Mouse (Mus musculus) neural tube, embryonic 11.5 days (tissue): ENCODE results near the gene Trim47. TPM values are rescaled to one million over a fixed set of nuclear protein-coding genes. Genes with fewer than 3 reads are reported as not detected.
"Not testable (repeated sequence)": the region's sequence is repeated elsewhere in the genome, so short reads cannot be mapped to it uniquely, and the experiment has no call there.

Experiments used
- ATAC-seq: fragments of 200-750 bp; cut with Nextera tagmentation; 2 replicates; pipeline ENCODE4 v1.8.0; 2017; ENCODE audit warnings: moderate number of reproducible peaks, mild to moderate bottlenecking, moderate TSS enrichment, moderate library complexity; ENCODE audit not compliant: insufficient read depth, low FRiP score, low TSS enrichment
- DNase-seq: peaks from one replicate; pipeline ENCODE4 v3.0.0-alpha.2; 2015; ENCODE audit warnings: low spot score
- H3K27ac ChIP-seq: fragments of 300-500 bp; sonication (generic); 2 replicates; pipeline ENCODE4 v1.5.1; 2014; ENCODE audit warnings: low read depth, mild to moderate bottlenecking, low read length
- H3K27me3 ChIP-seq: fragments of 300-500 bp; sonication (generic); 2 replicates; pipeline ENCODE4 v1.6.1; 2014; ENCODE audit warnings: mild to moderate bottlenecking, low read length, mixed read lengths; ENCODE audit not compliant: control insufficient read depth, insufficient read depth
- H3K36me3 ChIP-seq: fragments of 300-500 bp; sonication (generic); 2 replicates; pipeline ENCODE4 v1.6.1; 2014; ENCODE audit warnings: mild to moderate bottlenecking, low read length, moderate library complexity, mixed read lengths; ENCODE audit not compliant: control insufficient read depth, insufficient read depth
- H3K4me1 ChIP-seq: fragments of 300-500 bp; sonication (generic); 2 replicates; pipeline ENCODE4 v1.6.1; 2014; ENCODE audit warnings: low read length, mixed read lengths; ENCODE audit not compliant: control insufficient read depth, insufficient read depth
- H3K4me2 ChIP-seq: fragments of 300-500 bp; sonication (generic); 2 replicates; pipeline ENCODE4 v1.6.1; 2014; ENCODE audit warnings: low read depth, mild to moderate bottlenecking, moderate library complexity
- H3K4me3 ChIP-seq: fragments of 300-500 bp; sonication (generic); 2 replicates; pipeline ENCODE4 v1.5.1; 2014; ENCODE audit warnings: low read depth, low read length
- H3K9ac ChIP-seq: fragments of 300-500 bp; sonication (generic); 2 replicates; pipeline ENCODE4 v1.6.1; 2014; ENCODE audit warnings: mild to moderate bottlenecking, low read length
- H3K9me3 ChIP-seq: fragments of 300-500 bp; sonication (generic); 2 replicates; pipeline ENCODE4 v1.6.1; 2016; ENCODE audit warnings: low read length; ENCODE audit not compliant: control insufficient read depth
- WGBS: fragments of 180-500 bp; shearing (Covaris S2); extraction: QIAGEN DNeasy Blood & Tissue Kit; methylation state at CpG from one replicate; pipeline ENCODE4 v1.1.7; 2014; 5-methylcytosine and 5-hydroxymethylcytosine counted together
- polyA plus RNA-seq: library from polyadenylated mRNA; unstranded; fragments of >200 nt; fragmentation: Nextera tagmentation; extraction: Ambion mirVana; gene quantifications from 2 replicates; pipeline ENCODE4 v1.2.1, GENCODE M21; 2014

The Trim47 gene
- polyA plus RNA-seq, 1 experiment from 2014 or later = 3.3 TPM

DNA sequence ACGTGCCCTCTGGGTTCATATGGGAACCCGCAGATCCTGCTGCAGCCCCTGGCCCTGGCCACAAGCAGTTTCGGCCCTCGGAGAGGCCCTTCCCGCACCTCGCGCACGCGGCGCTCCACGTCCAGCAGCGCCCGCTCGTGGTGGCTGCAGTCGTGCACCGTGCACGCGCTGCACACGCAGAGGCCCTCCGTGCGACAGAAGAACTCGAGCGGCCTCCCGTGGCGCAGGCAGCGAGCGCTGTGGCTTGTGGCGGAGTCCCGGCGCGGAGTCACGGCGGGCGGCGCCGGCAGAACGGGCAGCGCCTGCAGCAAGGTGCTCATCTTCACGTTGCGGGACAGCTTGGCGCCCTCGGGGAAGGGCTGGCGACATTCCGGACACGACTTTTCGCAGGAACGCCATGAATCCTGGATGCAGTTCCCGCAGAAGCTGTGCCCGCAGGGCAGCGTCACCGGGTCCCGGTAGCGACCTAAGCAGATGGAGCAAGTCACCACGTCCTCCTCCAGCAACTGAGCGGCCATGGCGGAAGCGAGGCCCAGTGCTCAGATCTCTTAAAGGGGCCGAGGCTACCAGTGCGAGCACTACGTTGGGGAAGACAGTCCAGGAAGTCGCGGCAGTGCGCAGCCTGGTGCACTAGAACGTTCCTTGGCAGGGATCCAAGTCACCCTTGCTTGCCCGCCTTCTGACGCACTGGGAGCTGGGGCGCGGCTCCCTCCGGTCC, 3.6 kb upstream of the Trim47 start, which contains the start of gene Trim65:
Trim65 (minus strand) TSS at position 641 of the 718 bp plus-strand sequence.
- Histone ChIP-seq H3K27me3 (no peaks in the 10 kb centered on the region), H3K4me3 (peak within 1 kb of the TSS; percentile 45), H3K27ac (peak within 1 kb of the TSS; percentile 78), H3K9ac (peak within 1 kb of the TSS; percentile 76), H3K4me1 (peaks cover 16% of the 10 kb centered on the region), H3K36me3 (peaks cover 8% of the 10 kb centered on the region), H3K9me3 (no peaks in the 10 kb centered on the region), H3K4me2 (peak within 1 kb of the TSS; percentile 76)
- 2% methylated on average over 65 of the region's 69 CpGs for WGBS
- DNase-seq = peak; percentile 92
- peak; percentile 60 for ATAC-seq

DNA sequence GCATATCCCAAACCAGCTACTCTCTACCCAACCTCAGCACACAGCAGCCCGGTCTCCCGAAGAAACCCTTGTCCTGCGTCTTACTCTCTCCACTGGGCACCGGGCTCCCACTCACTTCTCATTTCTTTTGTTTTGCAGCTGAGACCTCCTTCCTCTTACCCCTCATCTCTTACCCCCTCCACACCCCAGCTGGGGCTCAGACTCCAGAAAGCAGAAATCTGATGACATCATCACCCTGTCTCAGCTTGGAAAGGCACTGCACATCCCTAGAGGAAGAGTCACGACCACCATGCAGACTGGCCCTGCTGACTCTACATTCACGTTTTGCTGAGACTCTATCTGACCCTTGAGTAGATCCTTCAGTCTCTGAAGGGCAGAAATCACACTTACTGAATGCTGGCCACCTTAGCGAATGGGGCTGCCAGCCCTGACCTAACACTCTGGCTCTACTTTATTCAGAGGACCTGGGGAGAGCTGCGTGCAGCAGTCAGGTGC, 3.0 kb upstream of the Trim47 start:
- ATAC-seq = 0 out of 2 replicates have a peak, but pooled peaks have one; percentile 22
- peak overlapping the region; percentile 76 for H3K4me2 ChIP-seq
- WGBS = 45% methylated on average over 8 of the region's 8 CpGs
- peak overlapping the region; percentile 76 for H3K9ac ChIP-seq
- no peaks in the 10 kb centered on the region for H3K27me3 ChIP-seq
- peak overlapping the region; percentile 78; the same call in 1 of the 2 replicates for H3K27ac ChIP-seq
- DNase-seq = no peak
- peaks cover 8% of the 10 kb centered on the region for H3K36me3 ChIP-seq
- H3K4me3 ChIP-seq = peak overlapping the region; percentile 45
- no peaks in the 10 kb centered on the region for H3K9me3 ChIP-seq
- peaks cover 16% of the 10 kb centered on the region for H3K4me1 ChIP-seq

DNA sequence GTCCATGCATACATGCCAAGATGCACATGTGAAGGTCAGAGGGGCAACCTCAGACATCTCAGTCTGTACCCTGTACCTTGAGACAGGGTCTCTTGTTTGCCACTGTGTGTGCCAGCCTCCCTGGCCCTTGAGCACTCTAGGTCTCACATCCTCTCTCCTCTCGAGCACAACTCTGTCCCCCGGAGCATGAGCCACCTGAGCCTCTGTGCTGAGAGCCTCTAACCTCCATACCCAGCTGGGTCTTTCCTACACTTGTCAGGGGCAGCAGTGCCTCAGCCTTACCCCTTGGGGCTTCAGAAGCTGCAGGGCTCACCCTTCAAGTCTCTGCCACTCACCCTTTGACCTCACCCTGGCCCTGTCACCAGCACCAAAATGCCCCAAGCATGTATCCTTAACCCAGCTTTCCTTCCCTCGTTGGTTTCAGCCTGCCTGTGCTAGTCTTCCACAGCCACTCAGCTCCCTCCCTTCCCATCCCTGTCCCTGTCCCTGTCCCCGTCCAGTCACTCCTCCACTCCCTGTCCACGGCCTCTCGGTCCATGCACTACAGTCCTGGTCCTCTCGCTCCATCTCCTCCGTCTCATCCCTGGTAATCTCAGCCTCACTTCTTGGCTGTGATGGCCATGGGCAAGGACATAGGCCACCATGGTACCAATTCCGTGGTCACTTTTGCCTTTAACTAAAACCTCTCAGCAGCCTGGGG, 2.2 kb upstream of the Trim47 start:
- Histone ChIP-seq H3K27ac (no peak overlapping the region), H3K4me1 (peaks cover 16% of the 10 kb centered on the region), H3K4me2 (no peak overlapping the region), H3K27me3 (no peaks in the 10 kb centered on the region), H3K36me3 (peaks cover 5% of the 10 kb centered on the region), H3K4me3 (no peak overlapping the region), H3K9me3 (no peaks in the 10 kb centered on the region), H3K9ac (no peak overlapping the region)
- ATAC-seq (no peak), DNase-seq (no peak)
- WGBS = 82% methylated on average over 9 of the region's 9 CpGs

DNA sequence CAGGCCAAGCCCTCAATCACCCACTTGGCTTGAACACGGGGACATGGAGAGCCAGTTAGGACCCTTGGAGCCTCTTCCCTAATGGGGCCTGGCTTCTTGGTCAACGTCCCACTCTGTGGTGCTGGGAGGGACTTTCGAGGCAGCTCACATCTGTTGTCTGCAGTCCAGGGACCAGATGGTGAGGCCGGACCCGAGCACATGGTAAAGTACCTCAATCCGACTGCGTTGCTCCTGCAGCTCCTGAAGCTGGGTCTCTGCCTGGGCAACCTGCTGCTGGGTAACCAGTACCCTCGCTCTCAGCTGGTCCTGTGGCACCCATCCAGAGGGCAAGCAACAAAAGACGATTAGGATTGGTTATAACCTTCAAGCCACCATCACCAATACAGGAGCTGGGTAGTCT, 976 bp upstream of the Trim47 start:
- no peak overlapping the region for H3K27ac ChIP-seq
- H3K9me3 ChIP-seq = no peaks in the 10 kb centered on the region
- no peaks in the 10 kb centered on the region for H3K27me3 ChIP-seq
- H3K4me1 ChIP-seq = peaks cover 16% of the 10 kb centered on the region
- DNase-seq (peak; percentile 26), ATAC-seq (no peak)
- no peak overlapping the region for H3K4me2 ChIP-seq
- no peak overlapping the region for H3K4me3 ChIP-seq
- H3K9ac ChIP-seq = no peak overlapping the region
- H3K36me3 ChIP-seq = peaks cover 3% of the 10 kb centered on the region
- 59% methylated on average over 9 of the region's 9 CpGs for WGBS

DNA sequence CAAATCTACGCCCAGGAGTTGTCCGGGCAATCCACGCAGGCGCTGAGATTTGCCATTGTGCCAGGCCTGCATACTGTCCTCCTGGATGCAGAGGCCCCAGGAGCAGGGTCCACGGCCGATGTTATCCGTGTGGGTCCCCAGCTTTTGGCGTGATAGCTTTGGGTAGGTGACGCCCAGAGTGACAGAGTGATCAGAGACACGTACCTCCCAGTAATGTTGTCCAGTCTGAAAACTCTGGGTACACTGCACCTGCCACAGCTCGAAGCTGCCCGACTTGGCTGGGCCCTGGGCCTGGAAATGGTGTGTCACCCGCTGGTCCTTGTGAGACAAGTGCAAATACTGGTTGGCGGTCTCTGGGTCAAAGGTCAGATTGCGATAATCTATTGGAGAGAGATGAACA, 749 bp downstream of the Trim47 start:
- H3K9me3 ChIP-seq = no peaks in the 10 kb centered on the region
- DNase-seq (no peak), ATAC-seq (no peak)
- no peak overlapping the region for H3K9ac ChIP-seq
- H3K27me3 ChIP-seq = no peaks in the 10 kb centered on the region
- no peaks in the 10 kb centered on the region; the same call in 1 of the 2 replicates for H3K36me3 ChIP-seq
- H3K4me3 ChIP-seq = no peak overlapping the region
- peaks cover 14% of the 10 kb centered on the region for H3K4me1 ChIP-seq
- WGBS = 96% methylated on average over 15 of the region's 15 CpGs
- no peak overlapping the region for H3K4me2 ChIP-seq
- no peak overlapping the region for H3K27ac ChIP-seq

DNA sequence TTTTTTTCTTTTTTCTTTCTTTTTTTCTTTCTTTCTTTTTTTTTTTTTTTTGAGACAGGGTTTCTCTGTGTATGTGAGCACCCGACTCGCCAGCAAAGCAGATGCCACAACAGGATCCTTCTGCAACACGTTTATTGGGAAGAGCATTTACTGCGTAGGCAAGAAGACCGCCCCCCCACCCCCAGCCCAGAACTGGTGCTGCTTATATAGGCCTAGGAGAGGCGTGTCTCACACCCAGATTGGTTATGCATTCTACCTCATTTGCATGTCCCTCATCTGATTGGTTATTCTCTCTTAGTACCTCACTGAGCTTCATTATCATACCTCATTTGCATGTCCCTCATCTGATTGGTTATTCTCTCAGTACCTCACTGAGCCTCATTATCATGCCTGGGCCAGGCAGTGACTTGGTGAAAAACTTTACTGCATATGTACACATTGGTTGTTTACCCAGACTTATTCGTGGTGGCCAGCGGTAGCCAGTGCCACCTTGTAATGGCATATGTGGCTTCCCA, 5.2 kb downstream of the Trim47 start:
- not testable (repeated sequence) for H3K36me3 ChIP-seq
- 90% methylated on average over 8 of the region's 8 CpGs for WGBS

DNA sequence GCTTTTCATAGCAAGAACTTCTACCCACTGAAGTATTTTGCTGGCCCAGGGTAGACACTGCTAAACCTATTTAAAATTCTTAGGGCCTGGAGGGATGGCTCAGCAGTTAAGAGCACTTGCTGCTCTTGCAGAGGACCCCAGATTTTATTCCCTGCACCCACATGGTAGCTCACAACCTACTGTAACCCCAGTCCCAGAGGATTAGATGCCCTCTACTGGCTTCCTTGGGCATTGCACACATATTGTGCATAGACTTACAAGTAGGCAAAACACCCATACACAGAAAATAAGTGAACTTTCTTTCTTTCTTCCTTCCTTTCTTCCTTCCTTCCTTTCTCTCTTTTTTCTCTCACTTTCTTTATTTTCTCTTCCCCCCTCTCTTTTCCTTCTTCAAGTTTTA, 9.2 kb downstream of the Trim47 start:
- Histone ChIP-seq H3K27me3 (no peaks in the 10 kb centered on the region), H3K9ac (no peak overlapping the region), H3K4me2 (no peak overlapping the region), H3K27ac (no peak overlapping the region), H3K36me3 (no peaks in the 10 kb centered on the region), H3K4me1 (no peaks in the 10 kb centered on the region), H3K9me3 (no peaks in the 10 kb centered on the region), H3K4me3 (no peak overlapping the region)
- DNase-seq (no peak), ATAC-seq (no peak)

More for the DNA sequence above, 5.2 kb downstream of the Trim47 start:
- H3K4me3 ChIP-seq, H3K4me2 ChIP-seq, H3K27me3 ChIP-seq, H3K9me3 ChIP-seq, ATAC-seq, H3K27ac ChIP-seq, H3K4me1 ChIP-seq, DNase-seq, H3K9ac ChIP-seq: not testable (repeated sequence)

DNA sequence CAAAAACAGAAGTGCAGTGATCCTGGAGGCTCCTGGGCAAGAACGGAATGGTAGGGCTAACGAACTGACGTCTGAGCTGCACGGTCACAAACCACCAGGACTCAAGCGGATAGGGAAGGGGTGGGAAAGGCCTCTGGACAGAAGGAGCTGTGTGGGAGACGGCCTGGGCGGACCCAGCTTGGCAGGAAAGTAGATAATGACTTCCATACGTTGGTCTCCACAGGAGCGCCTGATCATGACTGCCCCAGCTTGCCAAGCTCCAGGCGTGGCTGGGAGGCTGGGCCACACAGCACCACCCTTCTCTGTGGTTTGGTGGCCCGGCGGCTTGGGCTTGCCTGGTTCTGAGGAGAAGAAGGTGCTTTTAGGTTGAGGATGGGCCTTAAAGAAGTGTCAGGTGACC, 9.8 kb downstream of the Trim47 start:
- Histone ChIP-seq H3K4me2 (no peak overlapping the region), H3K4me3 (no peak overlapping the region), H3K27ac (no peak overlapping the region), H3K27me3 (no peaks in the 10 kb centered on the region), H3K36me3 (no peaks in the 10 kb centered on the region), H3K4me1 (no peaks in the 10 kb centered on the region), H3K9ac (no peak overlapping the region), H3K9me3 (no peaks in the 10 kb centered on the region)
- ATAC-seq (no peak), DNase-seq (no peak)
- 67% methylated on average over 12 of the region's 12 CpGs for WGBS
